Mouse (Mus musculus) left cerebral cortex, adult 18-20 months (tissue): ENCODE measurements around the gene Trim28. TPM values are rescaled to one million over a fixed set of nuclear protein-coding genes. Genes with fewer than 3 reads are reported as not detected.
"Not testable (repeated sequence)": the region's sequence is repeated elsewhere in the genome, so short reads cannot be mapped to it uniquely, and the experiment has no call there.

Experiments used
- DNase-seq, 2 experiments: peaks; one replicate each; pipeline ENCODE4 v3.0.0; 2021 to 2022; ENCODE audit warnings: low spot score in 2 of 2, mixed read lengths in 1 of 2
- total RNA-seq, 2 experiments: library from RNA; stranded (reverse); gene quantifications; 2 replicates each; pipeline ENCODE4 v1.2.3; 2021

The Trim28 gene
- total RNA-seq, 2 experiments from 2014 or later = 206 to 207 TPM

- no peak for DNase-seq
These were observed 58.2 kb downstream of the Trim28 start for GRCm38 (mm10) chr7:13056913-13057700.

- no peak for DNase-seq
These were observed 60.6 kb downstream of the Trim28 start for GRCm38 (mm10) chr7:13059536-13059935.

- not testable (repeated sequence) for DNase-seq
These were observed 64.5 kb downstream of the Trim28 start for GRCm38 (mm10) chr7:13063399-13063798.

- DNase-seq = no peak
These were observed 73.4 kb downstream of the Trim28 start for GRCm38 (mm10) chr7:13072293-13072692.

Other genes starting within 250 kb of the Trim28 start
- gene Zscan18, start 195.5 kb upstream of the Trim28 start, total RNA-seq = 10 to 100 TPM; 21.2 to 22.8 TPM
- 10 to 100 TPM; 20.7 to 25.6 TPM for gene Zfp329, start 180.3 kb upstream of the Trim28 start, total RNA-seq
- gene Zfp110, start 164.4 kb upstream of the Trim28 start, total RNA-seq = 10 to 100 TPM; 14.7 to 16.2 TPM
- gene Zfp128, start 117.9 kb upstream of the Trim28 start, total RNA-seq = 1 to 10 TPM; 6.2 to 7.4 TPM
- gene Zscan22, start 101.3 kb upstream of the Trim28 start, total RNA-seq = 10 to 100 TPM; 15.7 to 16.2 TPM
- gene Rps5, start 76.8 kb upstream of the Trim28 start, total RNA-seq = 100 to 1,000 TPM; 402 to 450 TPM
- gene Rnf225, start 71.7 kb upstream of the Trim28 start, total RNA-seq = under 1 TPM; 0.59 to 0.60 TPM
- gene Zfp324, start 33.3 kb upstream of the Trim28 start, total RNA-seq = 1 to 10 TPM; 9.4 to 9.6 TPM
- 1 to 10 TPM; 7.9 to 8.1 TPM for gene Zfp446, start 21.3 kb upstream of the Trim28 start, total RNA-seq
- under 1 TPM in 1 of 2 experiments, not detected in 1; 0.28 TPM for gene Slc27a5, start 922 bp upstream of the Trim28 start, total RNA-seq
- gene Zbtb45, start 10.9 kb downstream of the Trim28 start, total RNA-seq = 10 to 100 TPM; 35.3 to 38.3 TPM
- gene Chmp2a, start 35.7 kb downstream of the Trim28 start, total RNA-seq = 100 to 1,000 TPM; 132 to 156 TPM
- 100 to 1,000 TPM; 234 to 240 TPM for gene Ube2m, start 39.2 kb downstream of the Trim28 start, total RNA-seq
- 10 to 100 TPM in 1 of 2 experiments, 1 to 10 TPM in 1; 9.4 to 10.0 TPM for gene Mzf1, start 55.6 kb downstream of the Trim28 start, total RNA-seq
- gene Vmn1r85, start 96.1 kb downstream of the Trim28 start, total RNA-seq = not detected
- not detected for gene Vmn1r86, start 120.8 kb downstream of the Trim28 start, total RNA-seq
- gene Vmn1r87, start 141.0 kb downstream of the Trim28 start, total RNA-seq = not detected
- gene Vmn1r88, start 160.5 kb downstream of the Trim28 start, total RNA-seq = under 1 TPM; 0.05 to 0.14 TPM
- gene Vmn1r89, start 213.9 kb downstream of the Trim28 start, total RNA-seq = not detected